Mouse (Mus musculus): Measurements from ENCODE around the gene Sart3.
"Not testable (repeated sequence)": the region's sequence is repeated elsewhere in the genome, so short reads cannot be mapped to it uniquely, and the experiment has no call there.

Sart3 gene

GRCm38 (mm10) chr5:113772450-113772895 is at the start of gene Sart3, which contains the start of gene Iscu:
Gene Sart3, minus strand, starts transcription at chr5:113772510.
Gene Iscu, plus strand, starts transcription at chr5:113772748.
- DNase-seq (ENCODE audit: low read depth, low spot score): peak; percentile 92

DNA sequence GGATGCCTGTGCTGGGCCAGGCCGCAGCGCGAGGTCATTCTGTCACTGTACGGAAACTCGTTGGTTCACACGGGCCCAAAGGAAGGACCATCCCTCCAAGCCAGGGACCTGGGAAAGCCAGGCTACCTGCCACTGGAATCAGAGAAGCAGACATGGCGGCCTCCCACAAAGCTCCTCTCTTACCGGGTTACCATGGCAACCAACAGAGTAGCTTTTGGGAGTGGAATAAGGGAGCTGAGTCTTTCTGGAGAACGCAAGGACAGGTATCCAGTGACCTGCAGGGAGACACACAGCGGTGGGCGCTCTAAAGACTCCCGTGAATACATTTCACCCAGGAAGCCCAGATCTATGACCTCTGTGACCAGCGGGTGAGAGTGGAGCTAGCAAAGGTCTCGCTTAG is 46.3 kb upstream of the Sart3 start:
- no peak for DNase-seq (ENCODE audit: low read depth, low spot score)

- peak; percentile 62 for DNase-seq (ENCODE audit: low read depth, low spot score)
These were observed 43.4 kb upstream of the Sart3 start for GRCm38 (mm10) chr5:113815638-113816152.

GRCm38 (mm10) chr5:113815041-113815389 is 42.7 kb upstream of the Sart3 start:
- DNase-seq (ENCODE audit: low read depth, low spot score): no peak

DNA sequence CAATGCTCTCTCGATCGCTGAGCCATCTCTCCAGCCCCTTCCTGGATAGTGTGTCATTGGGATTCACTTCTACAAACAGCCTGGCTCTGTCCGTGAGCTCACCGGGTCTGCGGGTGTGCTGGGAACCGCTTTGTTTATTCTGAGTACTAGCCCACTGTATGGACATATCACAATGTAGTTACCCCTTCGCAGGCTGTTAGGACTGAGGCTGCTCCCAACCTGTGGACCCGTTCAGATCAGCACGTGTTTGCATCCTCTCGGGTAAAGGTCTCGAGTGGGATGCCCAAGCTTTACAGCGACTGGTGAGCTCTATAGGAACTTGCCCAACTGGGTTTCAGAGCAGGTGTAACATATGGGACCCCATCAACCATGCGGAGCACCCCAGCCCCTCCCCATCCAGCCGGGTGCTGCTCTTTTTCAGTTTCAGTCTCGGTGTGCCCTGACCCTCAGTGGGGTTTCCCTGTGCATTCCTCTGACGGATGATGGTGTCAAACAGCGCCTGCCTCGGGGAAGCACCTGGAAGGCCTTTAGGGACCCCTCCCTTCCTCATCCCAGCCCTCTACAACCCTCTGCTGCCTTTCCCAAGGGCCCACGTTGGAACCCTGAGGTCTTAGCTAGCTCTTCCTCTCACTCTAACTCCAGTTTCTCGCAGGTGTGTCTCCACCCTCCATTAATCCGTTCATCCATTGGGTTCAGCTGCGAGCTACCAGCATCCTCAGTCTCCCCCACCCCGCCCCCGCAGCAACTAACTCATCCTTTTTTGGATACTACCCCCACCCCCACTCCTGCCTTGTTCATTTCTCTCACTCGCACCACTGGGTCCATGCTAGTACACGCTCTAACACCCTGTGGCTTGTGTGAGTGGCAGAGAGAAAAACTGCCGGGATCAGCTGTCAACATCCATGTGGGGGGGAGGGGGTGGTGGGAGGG is 42.1 kb upstream of the Sart3 start:
- DNase-seq (ENCODE audit: low read depth, low spot score): no peak

DNA sequence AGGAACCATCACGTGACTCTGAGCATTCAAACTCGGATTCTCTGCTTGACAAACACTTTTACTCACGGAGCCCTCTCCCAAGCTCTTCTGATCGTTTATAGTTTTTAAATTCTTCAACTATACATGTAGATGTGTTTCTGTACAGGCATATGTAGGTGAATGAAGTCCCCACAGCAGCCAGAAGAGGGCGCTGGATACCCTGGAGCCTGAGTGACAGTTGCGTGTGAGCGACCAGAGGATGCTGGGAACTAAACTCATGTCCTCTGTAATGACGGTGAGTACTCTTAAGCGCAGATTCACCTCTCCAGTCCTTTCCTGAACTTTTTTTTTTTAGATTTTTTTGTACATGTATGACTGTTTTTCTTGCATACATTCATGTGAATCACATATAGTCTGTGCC is 41.3 kb upstream of the Sart3 start:
- DNase-seq (ENCODE audit: low read depth, low spot score): no peak

DNA sequence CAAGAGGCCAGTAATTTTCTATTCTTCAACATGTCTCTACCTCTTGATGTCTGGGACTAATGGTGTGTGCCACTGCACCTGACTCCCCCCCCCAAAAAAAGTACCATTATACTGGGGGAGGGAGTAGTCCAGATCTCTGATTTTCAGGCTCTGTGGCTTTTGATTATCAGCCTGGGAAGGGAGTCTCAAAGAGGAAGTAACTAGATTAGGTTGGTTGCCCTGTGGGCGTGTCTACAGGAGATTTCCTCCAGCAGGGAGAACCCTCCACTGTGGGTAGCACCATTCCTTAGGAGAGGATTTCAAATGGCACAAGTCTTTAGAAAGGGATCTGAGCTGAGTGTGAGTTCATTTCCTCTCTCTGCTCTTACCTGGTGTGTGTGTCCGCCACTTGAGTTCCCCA is 40.3 kb upstream of the Sart3 start:
- no peak for DNase-seq (ENCODE audit: low read depth, low spot score)

- not testable (repeated sequence) for DNase-seq (ENCODE audit: low read depth, low spot score)
These were observed 39.6 kb upstream of the Sart3 start for GRCm38 (mm10) chr5:113811824-113812420.

DNA sequence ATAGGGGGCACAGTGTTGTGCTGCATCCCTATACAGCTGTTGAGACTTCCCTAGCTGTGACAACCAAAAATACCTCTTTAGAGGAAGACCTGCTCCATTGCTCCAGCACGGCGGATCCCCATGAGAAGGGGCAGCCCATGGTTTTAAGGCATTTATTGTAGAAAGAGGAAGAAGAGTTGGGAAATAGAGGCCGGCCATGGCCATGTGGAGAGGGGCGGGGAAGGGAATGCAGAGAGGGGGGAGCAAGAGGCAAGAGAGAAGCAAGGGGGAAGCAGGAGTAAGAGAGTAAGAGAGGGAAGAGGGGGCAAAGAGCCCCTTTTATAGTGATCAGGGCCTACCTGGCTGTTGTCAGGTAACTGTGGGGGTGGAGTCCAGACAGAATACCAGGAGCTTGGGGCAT is 37.8 kb upstream of the Sart3 start:
- DNase-seq (ENCODE audit: low read depth, low spot score): no peak

- DNase-seq (ENCODE audit: low read depth, low spot score): no peak
These were observed 35.9 kb upstream of the Sart3 start for GRCm38 (mm10) chr5:113808177-113808576.

- no peak for DNase-seq (ENCODE audit: low read depth, low spot score)
These were observed 35.4 kb upstream of the Sart3 start for GRCm38 (mm10) chr5:113807712-113808111.

DNA sequence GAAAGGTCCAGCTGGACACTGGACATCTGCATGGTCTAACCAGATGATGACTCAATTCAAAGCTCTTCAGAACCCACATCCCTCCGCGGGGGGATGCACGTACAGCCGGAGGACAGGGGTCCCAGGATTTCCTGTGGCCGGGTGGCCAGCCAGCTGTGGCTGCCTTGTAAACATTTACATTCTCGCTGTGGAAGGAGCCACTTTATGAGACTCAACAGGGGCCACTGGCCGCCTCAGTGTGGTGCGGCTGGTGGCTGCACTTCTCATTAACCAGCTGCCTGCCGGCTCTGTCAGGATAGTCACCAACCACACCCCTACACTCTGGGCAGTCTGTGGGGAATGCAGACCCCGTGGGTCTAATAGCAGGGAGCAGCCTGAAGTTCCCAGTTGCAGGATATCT is 34.1 kb upstream of the Sart3 start:
- no peak for DNase-seq (ENCODE audit: low read depth, low spot score)

DNA sequence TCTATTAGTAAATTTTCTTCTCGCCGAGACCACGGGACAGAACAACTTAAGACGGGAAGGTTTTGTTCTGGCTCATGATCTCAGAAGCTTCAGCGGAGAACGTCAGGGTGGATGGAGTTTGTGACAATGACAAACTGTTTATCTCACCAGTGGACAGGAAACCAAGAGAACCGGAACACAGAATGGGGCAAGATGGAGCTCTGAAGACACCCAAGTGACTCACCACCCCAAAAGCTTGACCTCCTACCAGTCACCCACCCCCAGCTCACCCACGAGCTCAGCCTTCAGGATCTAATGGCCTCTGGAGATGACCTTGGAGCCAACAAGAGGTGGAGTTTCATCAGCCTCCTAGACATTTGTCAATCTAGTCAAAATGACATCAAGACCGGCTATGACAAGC is 33.0 kb upstream of the Sart3 start:
- DNase-seq (ENCODE audit: low read depth, low spot score): no peak

DNA sequence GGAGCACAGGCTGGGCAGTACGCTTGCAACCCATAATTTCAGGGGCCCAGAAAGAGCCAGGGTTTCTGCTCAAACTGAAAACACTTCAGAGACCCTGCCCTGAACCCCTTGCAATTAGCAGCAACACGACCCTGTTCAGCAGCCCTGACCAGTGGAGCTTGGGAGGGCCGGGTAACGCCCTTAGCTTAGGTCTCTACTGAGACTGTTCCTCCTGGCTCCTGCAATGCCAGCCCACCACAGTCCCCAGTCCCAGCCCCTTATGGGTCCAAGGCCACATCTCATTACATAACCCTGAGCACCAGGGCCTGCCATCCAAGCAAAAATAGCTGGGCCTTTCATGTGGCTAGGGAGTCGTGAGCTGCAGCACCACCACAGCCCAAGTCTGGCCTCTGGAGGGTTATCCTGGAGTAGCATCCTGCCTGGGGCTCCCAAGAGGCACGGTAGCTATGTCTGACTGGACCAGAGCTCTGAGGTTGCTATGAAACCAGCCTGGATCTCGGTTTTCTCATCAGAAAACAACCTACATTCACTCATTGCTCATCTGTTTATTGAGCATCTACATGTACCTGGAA is 32.2 kb upstream of the Sart3 start:
- DNase-seq (ENCODE audit: low read depth, low spot score): no peak

DNA sequence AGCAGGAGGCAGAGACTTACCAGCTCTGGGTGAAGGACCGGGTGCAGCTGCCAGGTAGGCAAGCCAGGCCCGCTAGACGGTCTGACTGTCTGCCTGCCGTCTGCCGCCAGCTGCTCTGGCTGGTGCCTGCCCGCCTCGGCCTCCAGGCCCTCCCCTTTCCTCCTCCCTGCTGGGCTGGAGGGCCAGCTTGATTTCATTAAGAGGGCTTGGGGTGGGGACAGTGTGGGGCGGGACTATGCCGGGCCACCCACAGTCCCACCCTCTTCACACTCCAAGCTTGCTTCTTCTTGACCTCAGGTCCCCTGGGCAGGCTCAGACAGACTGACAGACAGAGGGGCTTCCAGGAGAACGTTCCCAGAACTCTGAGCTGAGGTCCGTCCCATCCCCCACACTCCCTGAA is 28.0 kb upstream of the Sart3 start, which contains the start of gene Tmem119:
Gene Tmem119 (minus strand): TSS at position 237 of the 400 bp plus-strand sequence.
- no peak for DNase-seq (ENCODE audit: low read depth, low spot score)

DNA sequence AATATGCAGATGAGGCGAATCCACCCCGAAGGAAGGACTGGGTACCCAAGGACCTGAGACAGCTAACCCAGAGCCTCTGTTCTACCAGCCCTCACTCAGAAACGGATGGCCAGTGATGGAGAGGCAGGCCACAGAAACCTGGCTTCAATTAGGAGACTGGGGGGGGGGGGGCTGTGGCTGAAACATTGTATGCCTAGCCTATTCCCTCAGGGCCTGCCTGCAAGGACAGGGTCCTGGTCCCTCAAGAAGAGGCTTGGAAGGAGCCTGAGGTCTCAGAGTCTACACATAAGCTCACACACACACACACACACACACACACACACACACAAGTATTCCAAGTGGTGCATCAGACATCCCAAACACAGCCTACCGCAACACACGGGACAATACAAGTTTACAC is 27.4 kb upstream of the Sart3 start:
- no peak for DNase-seq (ENCODE audit: low read depth, low spot score)

- DNase-seq (ENCODE audit: low read depth, low spot score): no peak
These were observed 26.2 kb upstream of the Sart3 start for GRCm38 (mm10) chr5:113798525-113798924.

DNA sequence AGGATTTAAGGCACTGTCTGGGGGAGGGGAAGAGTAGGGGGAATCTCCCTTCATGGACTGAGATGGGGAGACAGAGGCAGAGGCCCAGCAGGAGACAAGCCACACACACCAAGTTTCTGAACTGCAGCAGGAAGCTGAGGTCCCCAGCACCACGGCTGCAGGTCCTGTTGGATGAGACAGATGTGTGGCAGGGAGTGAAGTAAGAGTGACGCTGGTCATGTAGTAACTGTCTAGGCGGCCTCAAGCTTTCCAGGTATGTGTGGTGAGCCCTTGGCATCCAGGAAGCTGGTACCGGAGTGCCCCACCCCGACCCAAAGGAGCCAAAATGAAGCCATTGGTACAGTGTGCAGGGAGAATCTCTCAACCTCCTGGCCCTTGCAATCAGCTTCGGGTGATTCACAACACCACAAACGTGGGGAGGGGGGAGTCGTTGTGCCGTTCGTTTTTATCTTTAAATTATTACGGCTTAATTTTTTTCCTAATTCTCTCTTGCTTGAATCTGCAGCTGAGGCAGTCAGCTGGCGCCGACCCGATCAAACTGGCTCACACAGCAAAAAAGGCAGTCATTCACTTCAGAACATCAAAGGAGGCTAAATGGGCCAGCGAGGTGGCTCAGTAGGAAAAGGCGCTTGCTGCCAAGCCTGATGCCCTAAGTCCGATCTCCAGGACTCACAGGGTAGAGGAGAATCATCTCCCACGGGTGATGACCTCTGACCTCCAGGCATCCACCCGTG is 25.0 kb upstream of the Sart3 start:
- no peak for DNase-seq (ENCODE audit: low read depth, low spot score)

GRCm38 (mm10) chr5:113796401-113797148 is 24.3 kb upstream of the Sart3 start:
- DNase-seq (ENCODE audit: low read depth, low spot score): no peak

DNA sequence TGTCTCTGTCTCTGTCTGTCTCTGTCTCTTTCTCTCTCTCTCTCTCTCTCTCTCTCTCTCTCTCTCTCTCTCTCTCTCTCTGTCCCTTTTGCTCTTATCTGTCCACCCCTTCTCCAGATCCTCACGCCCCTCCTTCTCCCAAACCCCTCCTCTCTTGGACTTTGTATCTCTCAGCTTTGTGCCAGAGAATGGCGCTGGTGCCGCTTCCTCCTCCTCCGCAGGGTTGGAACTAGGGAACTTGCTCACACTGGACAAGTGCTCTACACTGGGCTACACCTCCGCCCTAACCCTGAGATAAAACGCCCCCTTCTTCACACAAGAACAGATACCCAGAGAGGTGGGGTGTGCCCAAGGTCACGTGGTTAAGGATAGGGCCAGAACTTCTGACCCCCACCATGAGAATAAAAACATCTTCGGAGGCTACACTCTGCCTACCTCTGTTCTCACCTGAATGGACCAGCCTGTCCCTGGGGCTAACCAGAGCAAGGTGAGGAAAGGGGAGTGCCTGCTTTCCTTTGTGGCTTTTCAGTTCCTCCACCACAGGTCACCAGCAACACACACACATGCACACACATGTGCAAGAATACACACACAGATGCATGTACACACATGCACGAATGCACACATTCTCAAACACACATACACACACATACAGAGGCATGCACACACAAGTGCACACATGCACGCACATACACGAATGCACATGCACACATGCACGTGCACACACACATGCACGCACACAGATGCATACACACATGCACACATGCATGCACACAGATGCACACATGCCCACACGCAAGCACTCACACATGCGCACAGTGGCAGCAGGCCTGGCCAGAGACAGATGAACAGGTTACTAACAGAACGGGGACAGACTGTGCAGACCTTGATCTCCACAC is 19.1 kb upstream of the Sart3 start:
- no peak for DNase-seq (ENCODE audit: low read depth, low spot score)
